Mouse (Mus musculus) kidney, postnatal 0 days (tissue): ENCODE data around the gene Mnat1. TPM values are rescaled to one million over a fixed set of nuclear protein-coding genes. Genes with fewer than 3 reads are reported as not detected.

Source experiments
- ATAC-seq: fragments of 200-750 bp; cut with Nextera tagmentation; replicated peaks from 2 replicates; pipeline ENCODE4 v1.8.0; 2017; ENCODE audit warnings: low read depth, moderate number of reproducible peaks, moderate TSS enrichment, moderate library complexity; ENCODE audit not compliant: low FRiP score
- DNase-seq: peaks from one replicate; pipeline ENCODE4 v3.0.0-alpha.2; 2016; ENCODE audit warnings: low spot score
- H3K27ac ChIP-seq: fragments of 300-500 bp; sonication (generic); 2 replicates; pipeline ENCODE4 v1.5.1; 2014; ENCODE audit warnings: mild to moderate bottlenecking
- H3K27me3 ChIP-seq: fragments of 300-500 bp; sonication (generic); 2 replicates; pipeline ENCODE4 v1.6.1; 2014; ENCODE audit warnings: low read length, mixed read lengths; ENCODE audit not compliant: insufficient read depth
- H3K36me3 ChIP-seq: fragments of 300-500 bp; sonication (generic); 2 replicates; pipeline ENCODE4 v1.6.1; 2014; ENCODE audit warnings: low read length, mixed read lengths; ENCODE audit not compliant: insufficient read depth
- H3K4me1 ChIP-seq: fragments of 300-500 bp; sonication (generic); replicated peaks from 2 replicates; pipeline ENCODE4 v1.6.1; 2014; ENCODE audit warnings: antibody characterized with exemption, low read length, mixed read lengths; ENCODE audit not compliant: insufficient read depth
- H3K4me2 ChIP-seq: fragments of 300-500 bp; sonication (generic); 2 replicates; pipeline ENCODE4 v1.6.1; 2014; ENCODE audit warnings: mild to moderate bottlenecking, low read length, moderate library complexity, mixed read lengths
- H3K4me3 ChIP-seq: fragments of 300-500 bp; sonication (generic); replicated peaks from 2 replicates; pipeline ENCODE4 v1.5.1; 2014; ENCODE audit warnings: low read depth, low read length
- H3K9ac ChIP-seq: fragments of 300-500 bp; sonication (generic); 2 replicates; pipeline ENCODE4 v1.6.1; 2014; ENCODE audit warnings: low read depth, low read length
- H3K9me3 ChIP-seq: fragments of 300-500 bp; sonication (generic); replicated peaks from 2 replicates; pipeline ENCODE4 v1.6.1; 2016; ENCODE audit warnings: low read length, inconsistent platforms, mixed read lengths
- CTCF ChIP-seq: IDR thresholded peaks from 2 replicates; pipeline ENCODE4 v1.5.1; 2016; ENCODE audit warnings: antibody characterized with exemption, low read depth, mild to moderate bottlenecking, moderate library complexity
- WGBS: fragments of 180-500 bp; shearing (Covaris S2); extraction: QIAGEN DNeasy Blood & Tissue Kit; methylation state at CpG from one replicate; pipeline ENCODE4 v1.1.7; 2014; 5-methylcytosine and 5-hydroxymethylcytosine counted together
- polyA plus RNA-seq: library from polyadenylated mRNA; unstranded; fragments of >200 nt; fragmentation: Nextera tagmentation; extraction: Ambion mirVana; gene quantifications from 2 replicates; pipeline ENCODE4 v1.2.1, GENCODE M21; 2015

Gene Mnat1
- polyA plus RNA-seq, 1 experiment from 2014 or later: 38.0 TPM

- no peaks in the 10 kb centered on the region for H3K4me1 ChIP-seq
- no peak for DNase-seq
- no peak overlapping the region for H3K9ac ChIP-seq
- no peak overlapping the region for H3K4me2 ChIP-seq
- H3K9me3 ChIP-seq: no peaks in the 10 kb centered on the region
- ATAC-seq: no peak
- 89% methylated on average over 3 of the region's 3 CpGs for WGBS
- no peak overlapping the region for H3K4me3 ChIP-seq
- TF ChIP-seq CTCF: no peak
- no peak overlapping the region for H3K27ac ChIP-seq
- no peaks in the 10 kb centered on the region for H3K27me3 ChIP-seq
- H3K36me3 ChIP-seq: peaks cover 8% of the 10 kb centered on the region; the same call in 1 of the 2 replicates
Measured at GRCm38 (mm10) chr12:73221235-73221634, 97.7 kb downstream of the Mnat1 start.

GRCm38 (mm10) chr12:73223872-73224271 is 100.4 kb downstream of the Mnat1 start:
- Histone ChIP-seq H3K9me3 (no peaks in the 10 kb centered on the region), H3K4me1 (no peaks in the 10 kb centered on the region), H3K4me3 (no peak overlapping the region), H3K27me3 (no peaks in the 10 kb centered on the region), H3K36me3 (peaks cover 5% of the 10 kb centered on the region; the same call in 1 of the 2 replicates), H3K4me2 (no peak overlapping the region), H3K27ac (no peak overlapping the region), H3K9ac (no peak overlapping the region)
- no peak for ATAC-seq
- 68% methylated on average over 6 of the region's 6 CpGs for WGBS
- no peak for TF ChIP-seq CTCF
- peak; percentile 32 for DNase-seq

GRCm38 (mm10) chr12:73228427-73228826 is 104.9 kb downstream of the Mnat1 start:
- no peak for TF ChIP-seq CTCF
- no peak overlapping the region for H3K4me3 ChIP-seq
- H3K4me2 ChIP-seq: no peak overlapping the region
- WGBS: 90% methylated on average over 3 of the region's 3 CpGs
- no peaks in the 10 kb centered on the region for H3K4me1 ChIP-seq
- H3K27ac ChIP-seq: no peak overlapping the region
- H3K27me3 ChIP-seq: no peaks in the 10 kb centered on the region
- H3K9ac ChIP-seq: no peak overlapping the region
- H3K9me3 ChIP-seq: no peaks in the 10 kb centered on the region
- no peak for DNase-seq
- ATAC-seq: no peak
- H3K36me3 ChIP-seq: no peaks in the 10 kb centered on the region

GRCm38 (mm10) chr12:73230196-73230595 is 106.7 kb downstream of the Mnat1 start:
- no peak overlapping the region for H3K4me2 ChIP-seq
- H3K9me3 ChIP-seq: no peaks in the 10 kb centered on the region
- H3K4me3 ChIP-seq: no peak overlapping the region
- H3K4me1 ChIP-seq: no peaks in the 10 kb centered on the region
- H3K27me3 ChIP-seq: no peaks in the 10 kb centered on the region
- no peak for ATAC-seq
- H3K9ac ChIP-seq: no peak overlapping the region
- H3K27ac ChIP-seq: no peak overlapping the region
- H3K36me3 ChIP-seq: no peaks in the 10 kb centered on the region
- DNase-seq: no peak
- TF ChIP-seq CTCF: no peak

- Histone ChIP-seq H3K9me3 (no peaks in the 10 kb centered on the region), H3K27me3 (no peaks in the 10 kb centered on the region), H3K27ac (no peak overlapping the region), H3K4me1 (no peaks in the 10 kb centered on the region), H3K4me3 (no peak overlapping the region), H3K9ac (no peak overlapping the region), H3K4me2 (no peak overlapping the region), H3K36me3 (no peaks in the 10 kb centered on the region)
- no peak for TF ChIP-seq CTCF
- ATAC-seq: no peak
- DNase-seq: no peak
Measured at GRCm38 (mm10) chr12:73231552-73231951, 108.0 kb downstream of the Mnat1 start.

- H3K9ac ChIP-seq: no peak overlapping the region
- DNase-seq (no peak), ATAC-seq (no peak)
- no peaks in the 10 kb centered on the region for H3K27me3 ChIP-seq
- H3K36me3 ChIP-seq: no peaks in the 10 kb centered on the region
- no peaks in the 10 kb centered on the region for H3K9me3 ChIP-seq
- no peak for TF ChIP-seq CTCF
- WGBS: 56% methylated on average over 2 of the region's 2 CpGs
- H3K4me1 ChIP-seq: no peaks in the 10 kb centered on the region
- H3K4me3 ChIP-seq: no peak overlapping the region
- H3K4me2 ChIP-seq: no peak overlapping the region
- H3K27ac ChIP-seq: no peak overlapping the region
Measured at GRCm38 (mm10) chr12:73232586-73232985, 109.1 kb downstream of the Mnat1 start.

GRCm38 (mm10) chr12:73241960-73242359 is 118.4 kb downstream of the Mnat1 start:
- no peaks in the 10 kb centered on the region for H3K4me1 ChIP-seq
- DNase-seq (no peak), ATAC-seq (no peak)
- no peaks in the 10 kb centered on the region for H3K27me3 ChIP-seq
- H3K4me3 ChIP-seq: no peak overlapping the region
- WGBS: 70% methylated on average over 10 of the region's 10 CpGs
- no peak overlapping the region for H3K9ac ChIP-seq
- no peak overlapping the region for H3K27ac ChIP-seq
- H3K9me3 ChIP-seq: no peaks in the 10 kb centered on the region
- no peak overlapping the region for H3K4me2 ChIP-seq
- H3K36me3 ChIP-seq: no peaks in the 10 kb centered on the region
- no peak for TF ChIP-seq CTCF
